Mouse (Mus musculus): Measurements from ENCODE around the gene Adgrv1.

GRCm38 (mm10) chr13:81497035-81497434, 135.9 kb downstream of the Adgrv1 start:
- no peak for TF ChIP-seq CTCF (IDR thresholded peaks at IDR 0.05; ENCODE audit: low read depth, low read length)
- no peak for TF ChIP-seq POLR2A (IDR thresholded peaks at IDR 0.05; ENCODE audit: insufficient read depth, low read length)
- no peak for TF ChIP-seq EP300 (IDR thresholded peaks at IDR 0.05; ENCODE audit: insufficient read depth, low read depth, low read length)

Measured in ES-Bruce4 (cell line).